Mouse (Mus musculus) urinary bladder, postnatal 0 days (tissue): Measurements from ENCODE around the gene Hsd17b14. TPM values are rescaled to one million over a fixed set of nuclear protein-coding genes. Genes with fewer than 3 reads are reported as not detected.

Experiments used
- polyA plus RNA-seq: library from polyadenylated mRNA; unstranded; fragments of >200 nt; fragmentation: Nextera tagmentation; extraction: Ambion mirVana; gene quantifications from 2 replicates; pipeline ENCODE4 v1.2.1, GENCODE M21; 2015

Hsd17b14 gene
- 15.2 and 15.7 TPM in 2 replicates for polyA plus RNA-seq

DNA sequence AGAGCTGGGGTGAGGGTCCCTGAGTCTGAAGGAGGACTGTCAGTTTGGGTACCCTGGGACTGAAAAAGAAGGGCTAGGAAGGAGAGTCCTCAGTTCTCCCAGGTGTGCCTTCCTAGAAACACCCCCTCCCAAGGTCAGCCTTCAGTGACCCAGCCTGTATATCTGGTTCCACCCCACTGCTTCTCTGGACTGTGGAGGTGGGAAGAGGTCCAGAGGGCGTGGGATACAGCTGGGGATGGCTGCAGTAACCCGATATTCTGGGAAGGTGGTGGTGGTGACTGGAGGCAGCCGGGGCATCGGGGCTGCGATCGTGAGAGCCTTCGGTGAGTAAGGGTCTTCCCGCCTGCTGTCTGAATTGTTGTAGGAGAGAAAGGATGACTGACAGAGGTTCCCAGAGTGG lies at the start of gene Hsd17b14:
Gene Hsd17b14 (plus strand): TSS at position 150 of the 400 bp plus-strand sequence.

DNA sequence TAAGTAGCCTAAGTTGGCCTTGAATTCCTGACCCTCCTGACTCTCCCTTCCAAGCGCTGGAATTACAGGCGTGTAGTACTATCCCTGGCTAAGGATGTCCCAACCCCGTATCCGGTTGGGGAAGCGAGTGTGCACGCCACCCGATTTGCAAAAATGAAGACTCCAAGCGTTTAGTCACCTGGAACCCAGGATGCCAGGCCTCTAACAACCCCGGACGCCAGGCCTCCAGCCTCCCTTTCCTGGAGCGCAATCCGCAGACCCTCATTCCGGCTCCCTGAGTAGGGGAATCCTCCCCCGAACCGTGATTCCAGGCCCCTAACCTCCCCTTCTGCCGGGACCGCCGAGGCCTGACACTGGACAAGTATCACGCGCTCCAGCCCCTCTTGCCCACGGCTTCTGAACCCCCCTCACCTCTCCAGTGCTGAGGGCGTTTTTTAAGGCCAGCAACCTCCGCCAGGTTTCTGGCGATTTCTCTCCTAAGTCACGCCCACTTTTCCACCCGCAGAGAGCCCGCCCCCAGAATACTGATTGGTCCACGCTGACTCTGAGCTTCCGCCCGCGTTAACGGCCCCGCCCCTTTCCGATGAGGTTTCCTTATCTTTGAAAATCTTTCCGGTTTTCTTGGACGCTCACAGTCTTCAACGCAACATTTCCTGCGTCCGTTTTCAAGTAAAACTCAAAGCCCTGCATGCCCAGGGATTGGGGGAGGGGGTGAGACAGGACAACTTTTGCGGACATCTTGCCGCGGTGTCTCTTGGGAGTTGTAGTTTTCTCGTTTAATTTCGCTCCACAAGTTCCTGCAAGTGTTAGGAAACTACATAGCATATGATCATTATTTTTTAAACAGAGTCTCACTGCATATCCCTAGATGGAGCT lies 44.5 kb upstream of the Hsd17b14 start, which contains the start of gene Nucb1:
Gene Nucb1 (minus strand): TSS at position 495 of the 876 bp plus-strand sequence.

DNA sequence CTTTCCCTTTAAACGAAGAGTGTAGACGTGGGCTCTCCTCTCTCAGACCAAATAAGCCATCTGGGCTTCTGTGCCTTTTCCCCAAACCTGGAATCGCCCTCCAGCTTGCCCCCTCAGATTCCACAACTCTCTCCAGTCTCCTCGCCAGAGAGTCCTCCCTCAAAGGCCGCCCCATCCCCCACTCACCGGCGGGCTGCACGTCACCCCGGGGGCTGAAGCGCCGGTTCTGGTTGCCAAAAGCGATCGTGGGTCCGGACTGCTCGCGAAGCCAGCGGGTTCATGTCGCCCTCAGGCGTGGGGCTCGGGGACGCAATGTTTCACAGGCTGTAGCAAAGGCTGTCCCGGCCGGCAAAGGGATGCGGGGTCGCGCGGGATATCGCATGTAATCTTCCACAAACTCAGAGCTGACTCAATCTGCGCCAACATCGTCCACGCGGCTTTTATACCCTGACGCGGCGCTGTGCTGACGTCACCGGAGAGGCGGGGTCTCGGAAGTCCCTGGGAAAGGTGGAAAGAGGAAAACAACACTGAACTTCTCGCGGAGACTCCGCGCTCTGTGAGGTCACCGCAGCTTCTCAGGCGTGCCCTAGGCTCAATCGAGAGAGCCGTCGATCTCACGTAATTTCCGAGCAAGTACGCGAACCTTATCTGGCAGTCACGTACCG lies 28.8 kb upstream of the Hsd17b14 start, which contains the start of the genes Ppp1r15a and Plekha4:
Gene Ppp1r15a (minus strand): TSS at position 460 of the 665 bp plus-strand sequence.
Gene Plekha4 (plus strand): TSS at position 522 of the 665 bp plus-strand sequence.

DNA sequence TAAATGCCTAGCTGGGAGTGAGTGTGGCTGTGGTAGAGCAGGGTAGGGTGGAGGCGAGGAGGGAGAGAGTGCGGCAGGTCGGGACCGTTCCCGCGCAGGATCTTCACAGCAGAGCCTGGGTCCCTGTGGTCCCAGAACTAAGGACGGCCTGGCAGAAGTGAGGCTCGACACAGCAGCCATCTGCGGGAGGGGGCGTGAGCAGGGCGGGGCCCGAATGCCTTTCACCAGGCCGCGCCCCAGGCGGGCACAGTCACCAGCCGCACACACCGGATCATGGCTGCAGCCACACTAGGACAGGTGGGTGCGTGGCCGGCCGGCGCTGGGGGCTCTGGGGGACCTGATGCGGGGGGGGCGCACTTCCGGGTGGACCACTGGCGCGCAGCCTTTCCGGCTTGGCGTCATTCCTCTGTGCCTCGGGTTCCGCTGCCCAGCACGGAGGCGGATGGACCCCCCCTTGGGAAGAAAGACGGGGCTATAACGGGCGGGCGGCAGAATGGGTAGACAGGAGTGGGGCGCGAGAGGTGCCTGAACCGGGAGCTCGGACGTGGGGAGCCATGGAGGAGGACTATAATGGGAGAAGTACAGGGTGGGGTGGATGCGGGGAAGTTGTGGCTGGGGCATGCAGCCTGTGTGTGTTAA lies 15.5 kb downstream of the Hsd17b14 start, which contains the start of gene Bcat2:
Gene Bcat2 (plus strand): TSS at position 51 of the 639 bp plus-strand sequence.

DNA sequence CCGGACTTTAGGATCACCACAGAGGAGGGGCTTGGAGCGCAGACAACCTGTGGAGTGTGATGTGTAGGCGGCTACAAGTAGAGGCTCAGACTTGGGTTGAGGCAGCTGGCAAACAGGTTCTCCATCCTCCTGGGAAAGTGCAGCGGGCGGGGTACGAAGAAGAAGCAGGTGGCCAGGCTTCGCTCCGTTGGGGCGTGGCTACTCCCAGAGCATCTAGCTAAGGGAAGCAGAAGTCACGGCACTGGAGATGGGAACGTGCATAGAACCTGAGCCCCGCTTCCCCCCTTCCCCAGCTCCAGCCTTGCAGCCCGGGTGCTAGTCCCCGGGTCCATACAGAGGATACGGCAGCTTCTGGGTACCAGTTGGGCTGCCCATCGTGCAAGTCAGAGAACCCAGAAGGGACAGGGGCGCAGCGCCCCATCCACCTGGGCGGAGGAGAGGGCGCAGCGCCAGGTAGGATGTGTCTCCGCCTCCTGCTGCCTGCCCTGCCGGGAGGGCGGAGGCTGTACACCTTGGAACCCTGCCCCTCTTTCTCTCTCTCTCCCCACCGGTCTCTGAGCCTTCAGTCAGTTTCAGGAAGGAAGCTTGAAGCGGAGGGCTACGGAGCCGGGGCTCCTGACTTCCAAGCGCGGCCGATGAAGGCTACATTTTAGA lies 62.5 kb downstream of the Hsd17b14 start, which contains the start of gene Fut1:
Gene Fut1 (plus strand): TSS at position 248 of the 654 bp plus-strand sequence.

Other genes with a start within 250 kb of the Hsd17b14 start
- gene Trpm4, start 221.1 kb upstream of the Hsd17b14 start, polyA plus RNA-seq = 17.6 and 18.0 TPM in 2 replicates
- gene Hrc, start 219.6 kb upstream of the Hsd17b14 start, polyA plus RNA-seq = 0.17 and 0.27 TPM in 2 replicates
- gene Ppfia3, start 187.9 kb upstream of the Hsd17b14 start, polyA plus RNA-seq = 0.91 and 2.1 TPM in 2 replicates
- 23.4 and 26.6 TPM in 2 replicates for gene Lin7b, start 184.3 kb upstream of the Hsd17b14 start, polyA plus RNA-seq
- 81.3 and 94.3 TPM in 2 replicates for gene Snrnp70, start 159.2 kb upstream of the Hsd17b14 start, polyA plus RNA-seq
- gene Kcna7, start 149.2 kb upstream of the Hsd17b14 start, polyA plus RNA-seq = 0.28 TPM in 1 of 2 replicates, not detected in the other
- 3.9 and 4.3 TPM in 2 replicates for gene Ntf5, start 141.2 kb upstream of the Hsd17b14 start, polyA plus RNA-seq
- not detected in 2 replicates for gene Lhb, start 134.1 kb upstream of the Hsd17b14 start, polyA plus RNA-seq
- gene Gys1, start 120.0 kb upstream of the Hsd17b14 start, polyA plus RNA-seq = 58.4 and 71.6 TPM in 2 replicates
- gene Ruvbl2, start 116.8 kb upstream of the Hsd17b14 start, polyA plus RNA-seq = 42.6 and 47.1 TPM in 2 replicates
- 3,306 and 5,466 TPM in 2 replicates for gene Ftl1, start 95.0 kb upstream of the Hsd17b14 start, polyA plus RNA-seq
- 169 and 185 TPM in 2 replicates for gene Bax, start 88.0 kb upstream of the Hsd17b14 start, polyA plus RNA-seq
- gene Tulp2, start 73.0 kb upstream of the Hsd17b14 start, polyA plus RNA-seq = 0.48 and 0.69 TPM in 2 replicates
- not detected in 2 replicates for gene Gm45808, start 68.1 kb upstream of the Hsd17b14 start, polyA plus RNA-seq
- gene Dhdh, start 66.1 kb upstream of the Hsd17b14 start, polyA plus RNA-seq = 2.6 and 3.0 TPM in 2 replicates
- 170 and 174 TPM in 2 replicates for gene Nucb1, start 44.5 kb upstream of the Hsd17b14 start, polyA plus RNA-seq
- 18.5 and 26.0 TPM in 2 replicates for gene Ppp1r15a, start 28.6 kb upstream of the Hsd17b14 start, polyA plus RNA-seq
- 2.5 and 2.8 TPM in 2 replicates for gene Plekha4, start 28.6 kb upstream of the Hsd17b14 start, polyA plus RNA-seq
- 28.3 TPM in 2 replicates for gene Bcat2, start 15.3 kb downstream of the Hsd17b14 start, polyA plus RNA-seq
- gene Fgf21, start 60.6 kb downstream of the Hsd17b14 start, polyA plus RNA-seq = 0.17 and 0.23 TPM in 2 replicates
- not detected in 2 replicates for gene Fut1, start 62.4 kb downstream of the Hsd17b14 start, polyA plus RNA-seq
- 0.17 TPM in 1 of 2 replicates, not detected in the other for gene Izumo1, start 66.9 kb downstream of the Hsd17b14 start, polyA plus RNA-seq
- 3.9 and 4.1 TPM in 2 replicates for gene Rasip1, start 72.6 kb downstream of the Hsd17b14 start, polyA plus RNA-seq
- 4.6 and 5.5 TPM in 2 replicates for gene Mamstr, start 85.1 kb downstream of the Hsd17b14 start, polyA plus RNA-seq
- gene Fut2, start 111.5 kb downstream of the Hsd17b14 start, polyA plus RNA-seq = 2.7 and 2.9 TPM in 2 replicates
- not detected in 2 replicates for gene Ntn5, start 129.1 kb downstream of the Hsd17b14 start, polyA plus RNA-seq
- gene Sec1, start 139.5 kb downstream of the Hsd17b14 start, polyA plus RNA-seq = 0.10 TPM in 1 of 2 replicates, not detected in the other
- 3.4 and 4.0 TPM in 2 replicates for gene Car11, start 144.9 kb downstream of the Hsd17b14 start, polyA plus RNA-seq
- gene Dbp, start 150.2 kb downstream of the Hsd17b14 start, polyA plus RNA-seq = 4.3 and 5.1 TPM in 2 replicates
- 683 and 783 TPM in 2 replicates for gene Rpl18, start 160.6 kb downstream of the Hsd17b14 start, polyA plus RNA-seq
- gene Sphk2, start 163.1 kb downstream of the Hsd17b14 start, polyA plus RNA-seq = 15.2 and 16.7 TPM in 2 replicates
- 0.64 and 0.82 TPM in 2 replicates for gene Fam83e, start 166.3 kb downstream of the Hsd17b14 start, polyA plus RNA-seq
- not detected in 2 replicates for gene Spaca4, start 170.9 kb downstream of the Hsd17b14 start, polyA plus RNA-seq
- gene Lmtk3, start 228.8 kb downstream of the Hsd17b14 start, polyA plus RNA-seq = 0.10 and 0.21 TPM in 2 replicates
- 0.40 and 0.69 TPM in 2 replicates for gene Sult2b1, start 229.8 kb downstream of the Hsd17b14 start, polyA plus RNA-seq